Mouse (Mus musculus) spleen, postnatal 10 days (tissue): Measurements from ENCODE around the gene Anxa11.
"Not testable (repeated sequence)": the region's sequence is repeated elsewhere in the genome, so short reads cannot be mapped to it uniquely, and the experiment has no call there.

Experiments used
- DNase-seq, 2 experiments: peaks; one replicate each; pipeline ENCODE4 v3.0.0; 2021 to 2022; ENCODE audit warnings: low spot score in 2 of 2

Gene Anxa11

GRCm38 (mm10) chr14:25869135-25869878 is 27.4 kb downstream of the Anxa11 start:
- DNase-seq = no peak

GRCm38 (mm10) chr14:25872461-25873415 is 30.8 kb downstream of the Anxa11 start:
- no peak for DNase-seq

DNA sequence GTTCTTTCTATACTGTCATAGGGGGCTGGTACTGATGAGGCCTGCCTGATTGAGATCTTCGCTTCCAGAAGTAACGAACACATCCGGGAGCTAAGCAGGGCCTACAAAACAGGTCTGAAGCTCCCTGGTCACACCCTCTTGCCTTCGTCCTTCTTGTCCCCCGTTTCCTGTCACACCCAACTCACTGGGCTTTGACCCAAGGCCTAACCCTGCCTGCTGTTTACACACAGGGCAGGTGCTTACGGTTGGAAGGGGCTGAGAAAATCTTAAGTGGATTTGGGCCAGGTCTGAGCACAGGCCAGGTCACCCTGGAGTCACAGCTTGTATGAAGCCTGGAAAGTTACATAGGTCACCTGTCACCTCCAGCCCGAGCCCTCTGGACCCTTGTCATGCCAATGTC is 34.7 kb downstream of the Anxa11 start:
- DNase-seq = not testable (repeated sequence)

- not testable (repeated sequence) for DNase-seq
Measured at GRCm38 (mm10) chr14:25881769-25882168, 39.8 kb downstream of the Anxa11 start.

DNA sequence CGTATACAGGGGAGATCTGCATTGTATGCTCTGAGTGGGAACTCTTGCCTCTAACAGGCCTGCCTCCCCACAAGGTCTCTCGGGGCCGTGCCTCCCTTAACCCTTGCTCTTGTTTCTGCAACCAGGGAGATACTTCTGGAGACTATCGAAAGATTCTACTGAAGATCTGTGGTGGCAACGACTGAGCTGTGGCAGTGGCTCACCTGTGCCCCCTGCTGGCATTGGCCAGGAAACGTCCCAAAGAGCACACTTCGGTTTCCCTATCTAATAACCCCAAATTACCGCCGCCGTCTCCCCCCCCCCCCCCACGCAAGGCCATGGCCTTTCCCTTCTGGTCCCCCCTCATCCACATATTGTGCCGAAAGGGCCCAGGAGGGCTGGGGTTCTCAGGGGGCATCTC is 43.9 kb downstream of the Anxa11 start:
- not testable (repeated sequence) for DNase-seq

GRCm38 (mm10) chr14:25894566-25894965 is 52.6 kb downstream of the Anxa11 start:
- DNase-seq = not testable (repeated sequence)

DNA sequence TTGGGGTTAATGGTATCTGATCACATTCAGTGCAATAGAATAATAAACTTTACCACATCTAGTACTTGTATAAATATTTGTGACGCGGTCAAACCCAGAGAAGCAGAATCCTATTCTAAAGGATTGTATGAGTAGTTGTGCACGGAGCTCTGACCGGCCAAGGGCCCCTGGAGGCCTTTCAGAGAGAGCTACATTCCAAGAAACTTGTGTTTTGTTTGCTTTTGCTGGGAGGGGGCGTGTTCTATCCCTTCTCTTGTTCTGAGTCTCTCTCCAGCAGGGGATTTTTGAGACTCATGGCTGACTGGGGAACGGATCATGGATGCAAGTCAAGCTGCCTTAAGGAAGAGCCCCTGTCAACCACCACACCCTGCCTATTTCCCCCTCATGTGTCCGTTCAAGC is 53.7 kb downstream of the Anxa11 start:
- not testable (repeated sequence) for DNase-seq

GRCm38 (mm10) chr14:25903000-25903399 is 61.0 kb downstream of the Anxa11 start, which contains the start of gene Plac9a:
TSS of gene Plac9a (minus strand) at chr14:25903100.
- DNase-seq = not testable (repeated sequence)

GRCm38 (mm10) chr14:25905243-25905642 is 63.3 kb downstream of the Anxa11 start:
- not testable (repeated sequence) for DNase-seq

DNA sequence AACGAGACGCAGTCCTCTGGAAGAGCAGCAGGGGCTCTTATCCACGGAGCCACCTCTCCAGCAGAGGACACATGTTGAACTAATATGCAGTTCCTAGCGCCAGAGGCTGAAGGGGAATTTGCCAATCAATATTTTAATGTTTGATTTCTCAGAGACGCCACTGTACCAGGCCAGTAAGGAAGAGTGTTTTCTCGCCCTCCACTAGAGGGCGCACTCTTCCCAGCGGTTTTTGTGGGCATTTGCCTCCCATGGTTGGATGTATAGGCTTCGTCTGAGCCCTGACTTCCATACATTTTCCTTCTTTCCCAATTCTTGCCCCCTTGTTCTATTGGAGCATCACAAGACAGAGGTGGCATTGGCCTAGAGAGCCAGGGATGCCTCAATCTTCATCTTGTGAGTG is 65.3 kb downstream of the Anxa11 start:
- not testable (repeated sequence) for DNase-seq

GRCm38 (mm10) chr14:25908976-25909375 is 67.0 kb downstream of the Anxa11 start:
- not testable (repeated sequence) for DNase-seq

DNA sequence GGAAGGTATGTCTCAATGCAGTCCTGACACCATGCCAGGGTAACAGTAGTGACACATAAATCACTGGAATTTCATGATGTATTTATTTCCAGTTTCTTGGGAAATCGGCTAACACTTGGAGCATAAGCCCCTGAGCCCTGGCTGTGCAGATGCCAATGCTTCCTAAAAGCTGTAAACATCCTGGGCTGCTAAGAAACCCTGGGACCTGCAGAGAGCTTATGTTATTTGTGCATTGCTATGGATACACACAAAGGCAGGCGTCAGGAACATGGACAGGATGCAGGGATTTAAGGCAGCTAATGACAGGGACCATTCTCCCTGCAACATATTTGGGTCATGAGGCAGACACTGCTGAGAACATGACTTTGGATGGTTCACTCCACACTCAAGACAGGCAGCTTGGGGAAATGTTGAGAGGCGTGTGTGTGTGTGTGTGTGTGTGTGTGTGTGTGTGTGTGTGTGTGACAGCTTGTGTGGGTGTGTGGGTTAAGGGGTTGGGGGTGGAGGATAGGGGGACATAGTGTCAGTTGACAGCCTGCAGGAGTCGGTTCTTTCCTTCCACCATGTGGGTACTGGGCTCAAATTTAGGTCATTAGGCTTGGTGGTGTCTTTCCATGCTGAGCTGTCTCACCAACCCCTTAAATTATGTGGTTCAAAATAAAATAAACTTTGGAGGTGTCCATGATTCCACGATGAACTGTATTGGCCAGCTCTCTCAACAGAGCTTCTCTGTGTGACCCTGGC is 76.6 kb downstream of the Anxa11 start:
- not testable (repeated sequence) for DNase-seq

DNA sequence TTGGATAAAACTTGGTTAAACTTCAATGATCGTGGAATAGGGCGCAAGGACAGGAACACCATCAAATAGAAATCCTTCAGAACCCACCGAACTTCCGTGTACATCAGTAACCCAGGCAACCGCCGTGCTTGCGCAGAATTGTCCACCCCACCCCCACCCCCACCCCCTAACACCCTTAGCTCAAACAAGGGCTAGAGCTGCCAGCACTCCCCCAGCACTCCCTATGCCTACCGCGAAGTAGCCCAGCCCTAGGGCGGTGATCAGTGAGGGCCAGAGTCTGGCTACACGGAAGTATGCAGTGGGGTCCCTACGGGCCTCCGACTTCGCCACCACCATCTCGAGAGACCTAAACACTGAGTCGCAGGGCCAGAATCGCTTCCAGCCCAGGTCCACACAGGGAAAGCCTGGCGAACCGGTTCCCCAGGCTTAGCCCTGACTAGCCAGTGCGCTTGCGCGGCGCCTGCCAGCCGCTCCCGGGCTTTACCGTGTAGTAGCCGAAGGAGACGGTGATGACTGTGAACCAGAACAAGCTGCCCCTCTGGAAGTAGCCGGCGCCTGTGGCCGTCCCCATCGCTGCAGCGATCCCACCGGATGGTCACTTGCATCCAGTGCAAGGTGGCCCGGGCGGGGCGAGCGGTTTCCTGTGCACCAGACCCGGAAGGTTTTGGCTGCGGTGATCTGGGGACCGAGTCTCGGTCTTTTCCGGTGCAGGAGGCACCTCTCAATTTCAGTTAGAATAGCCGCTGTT is 85.0 kb downstream of the Anxa11 start:
- DNase-seq = not testable (repeated sequence)

- not testable (repeated sequence) for DNase-seq
Measured at GRCm38 (mm10) chr14:25927562-25927881, 85.6 kb downstream of the Anxa11 start, which contains the start of gene Tmem254a. TSS of gene Tmem254a (minus strand) at chr14:25927672.
